Mouse (Mus musculus) kidney, embryonic 16.5 days (tissue): ENCODE data around the gene Sap30. TPM values are rescaled to one million over a fixed set of nuclear protein-coding genes. Genes with fewer than 3 reads are reported as not detected.

Experiments used
- ATAC-seq: fragments of 200-750 bp; cut with Nextera tagmentation; 2 replicates; pipeline ENCODE4 v1.8.0; 2017; ENCODE audit warnings: moderate TSS enrichment; ENCODE audit not compliant: low FRiP score, low TSS enrichment
- H3K27ac ChIP-seq: fragments of 300-500 bp; sonication (generic); 2 replicates; pipeline ENCODE4 v1.5.1; 2014; ENCODE audit warnings: low read length
- H3K27me3 ChIP-seq: fragments of 300-500 bp; sonication (generic); 2 replicates; pipeline ENCODE4 v1.6.1; 2014; ENCODE audit warnings: low read length, control low read depth, mixed read lengths; ENCODE audit not compliant: insufficient read depth
- H3K36me3 ChIP-seq: fragments of 300-500 bp; sonication (generic); 2 replicates; pipeline ENCODE4 v1.6.1; 2014; ENCODE audit warnings: low read length, control low read depth, mixed read lengths; ENCODE audit not compliant: insufficient read depth
- H3K4me1 ChIP-seq: fragments of 300-500 bp; sonication (generic); 2 replicates; pipeline ENCODE4 v1.6.1; 2014; ENCODE audit warnings: low read length, control low read depth, mixed read lengths; ENCODE audit not compliant: insufficient read depth
- H3K4me2 ChIP-seq: fragments of 300-500 bp; sonication (generic); replicated peaks from 2 replicates; pipeline ENCODE4 v1.6.1; 2014; ENCODE audit warnings: low read depth, low read length
- H3K4me3 ChIP-seq: fragments of 300-500 bp; sonication (generic); 2 replicates; pipeline ENCODE4 v1.5.1; 2014; ENCODE audit warnings: mild to moderate bottlenecking, low read length
- H3K9ac ChIP-seq: fragments of 300-500 bp; sonication (generic); replicated peaks from 2 replicates; pipeline ENCODE4 v1.6.1; 2014; ENCODE audit warnings: low read length
- H3K9me3 ChIP-seq: fragments of 300-500 bp; sonication (generic); 2 replicates; pipeline ENCODE4 v1.6.1; 2016; ENCODE audit warnings: low read length, control low read depth
- WGBS: fragments of 180-500 bp; shearing (Covaris S2); extraction: QIAGEN DNeasy Blood & Tissue Kit; methylation state at CpG from one replicate; pipeline ENCODE4 v1.1.7; 2014; 5-methylcytosine and 5-hydroxymethylcytosine counted together
- polyA plus RNA-seq: library from polyadenylated mRNA; unstranded; fragments of >200 nt; fragmentation: Nextera tagmentation; extraction: Ambion mirVana; gene quantifications from 2 replicates; pipeline ENCODE4 v1.2.1, GENCODE M21; 2015

The Sap30 gene
- polyA plus RNA-seq, 1 experiment from 2014 or later: 29.0 TPM

DNA sequence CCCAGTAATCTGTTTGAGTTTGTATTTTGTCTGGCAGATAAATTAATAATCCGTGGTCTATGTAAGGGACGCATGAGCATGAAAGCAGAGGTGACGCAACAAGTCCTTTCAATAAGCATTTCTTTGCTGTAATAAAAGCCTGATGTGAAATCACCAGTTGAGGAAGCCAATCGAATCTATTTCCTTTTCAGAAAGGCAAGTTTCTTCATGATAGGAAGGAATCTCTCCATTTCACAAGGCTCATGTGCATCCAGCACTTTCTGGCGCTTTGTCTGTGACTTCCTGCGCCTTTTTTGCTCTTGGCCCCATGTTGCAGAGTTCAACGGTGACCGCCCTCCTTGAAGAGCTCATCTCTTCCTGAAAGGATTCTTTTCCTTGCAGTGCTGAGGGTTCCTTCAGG, 8.0 kb downstream of the Sap30 start:
- H3K27me3 ChIP-seq: no peaks in the 10 kb centered on the region
- H3K4me1 ChIP-seq: no peaks in the 10 kb centered on the region
- peaks cover 18% of the 10 kb centered on the region for H3K36me3 ChIP-seq
- H3K9ac ChIP-seq: no peak overlapping the region
- no peak for ATAC-seq
- H3K4me2 ChIP-seq: no peak overlapping the region
- WGBS: 96% methylated on average over 8 of the region's 8 CpGs
- H3K27ac ChIP-seq: no peak overlapping the region
- H3K9me3 ChIP-seq: no peaks in the 10 kb centered on the region
- H3K4me3 ChIP-seq: no peak overlapping the region

DNA sequence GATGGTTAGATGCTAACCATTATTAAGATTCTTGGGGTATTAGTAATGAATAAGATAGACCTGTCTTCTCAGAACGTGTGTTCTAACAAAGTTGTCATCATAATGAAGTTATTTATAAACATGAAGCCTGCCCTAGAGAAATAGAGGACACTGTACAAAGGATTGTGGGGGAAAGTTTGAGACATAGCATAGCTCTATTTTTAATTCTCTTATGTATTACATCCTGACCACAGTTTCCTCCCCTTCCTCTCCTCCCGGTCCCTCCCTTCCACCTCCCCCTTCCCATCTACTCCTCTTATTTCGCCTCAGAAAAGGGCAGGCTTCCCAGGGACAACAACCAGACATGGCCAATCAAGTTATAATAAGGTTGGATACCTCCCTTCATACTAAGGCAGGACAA, 9.3 kb downstream of the Sap30 start:
- Histone ChIP-seq H3K36me3 (peaks cover 15% of the 10 kb centered on the region), H3K27ac (no peak overlapping the region), H3K27me3 (no peaks in the 10 kb centered on the region), H3K4me2 (no peak overlapping the region), H3K4me1 (no peaks in the 10 kb centered on the region), H3K9ac (no peak overlapping the region), H3K9me3 (no peaks in the 10 kb centered on the region), H3K4me3 (no peak overlapping the region)
- 47% methylated on average over 3 of the region's 3 CpGs for WGBS
- ATAC-seq: no peak

DNA sequence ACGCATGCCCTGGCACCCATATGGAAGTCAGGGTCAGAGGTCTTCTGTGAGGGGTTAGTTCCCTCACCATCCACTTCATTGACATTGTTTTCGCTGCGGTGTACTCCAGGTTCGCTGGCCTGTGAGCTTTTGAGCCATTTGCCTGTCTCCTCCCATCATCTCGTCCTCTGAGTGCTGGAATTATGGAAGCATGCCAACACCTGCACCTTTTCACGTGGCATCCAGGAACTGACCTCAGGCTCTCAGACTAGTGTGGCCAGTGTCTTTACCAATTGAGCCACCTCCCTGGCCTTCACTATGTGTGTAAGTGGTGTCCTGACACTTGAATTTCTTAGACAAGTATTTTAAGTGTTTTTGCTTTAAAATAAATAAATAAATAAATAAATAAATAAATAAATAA, 13.9 kb downstream of the Sap30 start:
- Histone ChIP-seq H3K4me1 (no peaks in the 10 kb centered on the region), H3K9ac (no peak overlapping the region), H3K9me3 (no peaks in the 10 kb centered on the region), H3K36me3 (no peaks in the 10 kb centered on the region), H3K27me3 (no peaks in the 10 kb centered on the region), H3K27ac (no peak overlapping the region), H3K4me2 (no peak overlapping the region), H3K4me3 (no peak overlapping the region)
- ATAC-seq: no peak
- whole genome bisulfite sequencing: 69% methylated on average over 6 of the region's 6 CpGs

DNA sequence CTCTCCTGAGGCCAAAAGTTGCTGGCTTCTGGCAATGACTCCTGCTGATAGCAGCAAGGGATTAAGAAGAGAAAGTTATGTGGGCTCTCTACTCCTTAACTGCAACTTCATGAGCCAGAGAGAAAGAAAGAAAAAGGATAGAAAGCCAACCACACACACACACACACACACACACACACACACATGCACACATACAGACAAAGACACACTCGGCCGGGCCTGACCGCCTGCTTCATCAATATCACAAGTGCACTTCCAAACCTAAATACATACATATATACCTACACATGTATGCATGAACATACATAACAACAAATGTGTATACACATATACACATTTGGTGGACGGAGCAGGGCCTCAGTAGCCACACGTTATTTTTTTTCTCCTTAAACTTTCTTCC, 16.8 kb downstream of the Sap30 start:
- H3K4me1 ChIP-seq: no peaks in the 10 kb centered on the region
- no peak overlapping the region for H3K9ac ChIP-seq
- no peak overlapping the region for H3K4me2 ChIP-seq
- no peak overlapping the region for H3K27ac ChIP-seq
- no peak overlapping the region for H3K4me3 ChIP-seq
- no peak for ATAC-seq
- H3K36me3 ChIP-seq: no peaks in the 10 kb centered on the region
- 96% methylated on average over 5 of the region's 5 CpGs for WGBS
- no peaks in the 10 kb centered on the region for H3K9me3 ChIP-seq
- H3K27me3 ChIP-seq: no peaks in the 10 kb centered on the region

DNA sequence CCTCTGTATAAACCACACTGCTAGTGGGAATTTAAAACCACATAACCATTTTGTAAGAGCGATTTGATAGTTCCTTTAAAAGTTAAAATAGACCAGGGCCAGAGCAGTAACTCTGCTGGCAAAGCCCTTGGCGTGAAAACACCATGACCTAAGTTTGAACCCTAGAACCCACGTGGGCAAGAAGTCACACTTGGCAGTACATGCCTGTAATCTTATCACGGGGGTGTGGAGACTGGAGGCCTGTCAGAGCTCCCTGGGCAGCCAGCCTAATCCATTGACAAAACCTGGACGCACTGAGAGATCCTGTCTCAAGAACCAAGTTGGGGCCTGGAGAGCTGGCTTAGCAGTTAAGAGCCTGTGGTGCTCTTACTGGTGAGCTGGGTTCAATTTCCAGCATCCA, 19.0 kb downstream of the Sap30 start:
- Histone ChIP-seq H3K4me2 (no peak overlapping the region), H3K4me3 (no peak overlapping the region), H3K9me3 (no peaks in the 10 kb centered on the region), H3K27ac (no peak overlapping the region), H3K36me3 (no peaks in the 10 kb centered on the region), H3K4me1 (no peaks in the 10 kb centered on the region), H3K9ac (no peak overlapping the region), H3K27me3 (no peaks in the 10 kb centered on the region)
- peak; percentile 51; the same call in 1 of the 2 replicates for ATAC-seq
- 28% methylated on average over 5 of the region's 5 CpGs for WGBS

DNA sequence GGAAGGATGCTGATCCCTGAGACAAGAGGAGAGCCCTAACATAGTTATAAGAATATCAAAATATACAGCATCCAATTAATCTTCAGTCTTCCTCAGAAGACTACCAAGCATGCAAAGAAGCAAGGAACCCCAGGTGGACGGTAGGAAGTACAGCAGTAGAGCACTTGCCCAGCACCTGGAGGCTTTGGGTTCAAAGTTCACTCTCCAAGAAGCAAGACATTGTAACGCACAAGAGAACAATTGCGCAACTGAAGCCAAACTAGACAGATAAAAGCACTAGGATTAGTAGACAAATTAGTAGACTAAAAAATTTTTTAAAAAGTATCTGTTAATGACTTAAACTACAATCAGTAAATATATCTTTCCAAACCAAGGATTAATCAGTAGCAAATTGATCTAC, 23.9 kb downstream of the Sap30 start:
- Histone ChIP-seq H3K9me3 (no peaks in the 10 kb centered on the region), H3K4me2 (no peak overlapping the region), H3K27ac (no peak overlapping the region), H3K4me3 (no peak overlapping the region), H3K27me3 (no peaks in the 10 kb centered on the region), H3K4me1 (no peaks in the 10 kb centered on the region), H3K9ac (no peak overlapping the region), H3K36me3 (no peaks in the 10 kb centered on the region)
- 91% methylated on average over 3 of the region's 3 CpGs for WGBS
- ATAC-seq: no peak

DNA sequence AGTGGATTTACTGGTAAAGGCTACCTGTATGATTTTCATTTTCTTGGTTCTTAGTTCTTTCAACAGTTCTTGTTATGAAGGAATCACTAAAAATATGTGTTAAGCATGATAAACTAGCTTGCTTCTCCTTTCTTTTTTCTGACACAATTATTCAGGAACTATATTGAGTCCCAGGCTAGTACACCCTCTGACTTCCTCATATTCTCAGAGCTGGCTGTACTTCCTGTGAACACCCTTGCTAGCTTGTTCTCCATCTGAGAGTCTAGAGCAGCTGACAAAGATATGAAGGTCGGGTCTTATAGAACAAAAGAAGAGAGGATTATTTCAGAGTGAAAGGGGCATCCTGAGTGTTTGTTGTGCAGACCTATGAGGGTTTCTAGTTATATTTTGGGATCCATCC, 24.8 kb downstream of the Sap30 start:
- Histone ChIP-seq H3K27ac (no peak overlapping the region), H3K9me3 (no peaks in the 10 kb centered on the region), H3K4me1 (no peaks in the 10 kb centered on the region), H3K9ac (no peak overlapping the region), H3K4me2 (no peak overlapping the region), H3K36me3 (no peaks in the 10 kb centered on the region), H3K4me3 (no peak overlapping the region), H3K27me3 (no peaks in the 10 kb centered on the region)
- ATAC-seq: no peak
- 50% methylated on average over 1 of the region's 1 CpGs for WGBS

DNA sequence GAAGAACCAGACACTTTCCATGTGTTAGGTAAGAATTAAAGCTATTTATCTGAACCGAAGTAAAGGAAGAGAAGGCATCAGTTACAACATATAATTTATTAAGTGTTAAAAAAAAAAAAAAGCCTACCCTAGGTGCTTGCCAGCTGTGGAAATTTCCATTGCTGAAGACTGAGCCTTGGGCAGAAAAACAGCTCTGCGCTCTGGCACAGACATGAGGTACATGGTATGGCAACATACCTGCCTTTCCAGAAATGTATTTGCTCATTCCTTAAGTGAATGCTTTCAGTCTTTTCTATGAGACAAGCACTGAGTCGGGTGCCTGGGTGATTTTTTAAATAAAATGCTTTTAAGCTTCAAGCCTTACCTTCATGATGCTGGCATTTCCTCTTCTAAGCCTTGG, 29.7 kb downstream of the Sap30 start:
- no peak overlapping the region for H3K27ac ChIP-seq
- no peak for ATAC-seq
- 58% methylated on average over 3 of the region's 3 CpGs for WGBS

DNA sequence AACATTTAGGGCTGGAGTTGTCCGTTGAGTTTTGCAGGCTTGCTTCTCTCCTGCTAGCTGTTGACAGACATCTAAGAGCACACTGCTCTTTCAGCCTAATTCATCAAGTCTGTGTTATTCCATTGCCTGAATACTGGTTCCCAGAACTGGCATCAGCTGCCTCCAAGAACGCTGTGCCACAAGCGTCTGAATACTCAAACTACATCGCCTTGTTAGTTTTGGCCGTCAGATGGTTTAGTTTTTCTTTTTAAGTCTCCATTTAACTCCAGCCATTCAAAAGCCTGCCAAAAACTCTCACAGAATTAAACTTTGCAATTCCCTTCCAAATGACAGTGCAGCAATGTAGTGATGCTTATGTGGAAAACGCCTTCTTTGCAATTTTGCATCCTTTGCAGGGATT, 30.5 kb downstream of the Sap30 start:
- Histone ChIP-seq H3K4me1 (no peaks in the 10 kb centered on the region), H3K36me3 (no peaks in the 10 kb centered on the region), H3K9me3 (0 out of 2 replicates have a peak, but pooled peaks cover 2% of the 10 kb centered on the region), H3K27ac (no peak overlapping the region), H3K27me3 (no peaks in the 10 kb centered on the region), H3K9ac (no peak overlapping the region), H3K4me3 (no peak overlapping the region), H3K4me2 (no peak overlapping the region)
- ATAC-seq: no peak
- WGBS: 92% methylated on average over 6 of the region's 6 CpGs

More for the DNA sequence above, 29.7 kb downstream of the Sap30 start:
- H3K4me1 ChIP-seq: no peaks in the 10 kb centered on the region
- no peak overlapping the region for H3K9ac ChIP-seq
- H3K4me3 ChIP-seq: no peak overlapping the region
- no peak overlapping the region for H3K4me2 ChIP-seq
- 0 out of 2 replicates have a peak, but pooled peaks cover 2% of the 10 kb centered on the region for H3K9me3 ChIP-seq
- H3K27me3 ChIP-seq: no peaks in the 10 kb centered on the region
- no peaks in the 10 kb centered on the region for H3K36me3 ChIP-seq

- H3K9ac ChIP-seq: no peak within 1 kb of the TSS
- 85% methylated on average over 3 of the region's 3 CpGs for WGBS
- H3K36me3 ChIP-seq: no peaks in the 10 kb centered on the region
- H3K4me2 ChIP-seq: no peak within 1 kb of the TSS
- H3K9me3 ChIP-seq: 0 out of 2 replicates have a peak, but pooled peaks cover 2% of the 10 kb centered on the region
- ATAC-seq: no peak
- no peak within 1 kb of the TSS for H3K27ac ChIP-seq
- H3K27me3 ChIP-seq: no peaks in the 10 kb centered on the region
- H3K4me3 ChIP-seq: no peak within 1 kb of the TSS
- H3K4me1 ChIP-seq: no peaks in the 10 kb centered on the region
Observed at GRCm38 (mm10) chr8:57455765-57456164, 31.9 kb downstream of the Sap30 start, which contains the start of gene Scrg1. Gene Scrg1, plus strand, starts transcription at chr8:57455923.
